Mouse (Mus musculus) hindbrain, embryonic 14.5 days (tissue): ENCODE measurements around the gene Rora. TPM values are rescaled to one million over a fixed set of nuclear protein-coding genes. Genes with fewer than 3 reads are reported as not detected.

Experiments
- ATAC-seq: fragments of 200-750 bp; cut with Nextera tagmentation; 2 replicates; pipeline ENCODE4 v1.8.0; 2017; ENCODE audit warnings: moderate number of reproducible peaks, mild to moderate bottlenecking, moderate TSS enrichment, moderate library complexity; ENCODE audit not compliant: low FRiP score
- DNase-seq: peaks from one replicate; pipeline ENCODE4 v3.0.0-alpha.2; 2015; ENCODE audit warnings: low spot score
- H3K27ac ChIP-seq: fragments of 300-500 bp; sonication (generic); 2 replicates; pipeline ENCODE4 v1.5.1; 2014; ENCODE audit warnings: mild to moderate bottlenecking, moderate library complexity
- H3K27me3 ChIP-seq: fragments of 300-500 bp; sonication (generic); 2 replicates; pipeline ENCODE4 v1.6.1; 2014; ENCODE audit warnings: mild to moderate bottlenecking, low read length, mixed read lengths; ENCODE audit not compliant: control insufficient read depth, insufficient read depth
- H3K36me3 ChIP-seq: fragments of 300-500 bp; sonication (generic); replicated peaks from 2 replicates; pipeline ENCODE4 v1.6.1; 2014; ENCODE audit not compliant: control insufficient read depth, insufficient read depth
- H3K4me1 ChIP-seq: fragments of 300-500 bp; sonication (generic); replicated peaks from 2 replicates; pipeline ENCODE4 v1.6.1; 2014; ENCODE audit warnings: antibody characterized with exemption, low read length, mixed read lengths; ENCODE audit not compliant: control insufficient read depth, insufficient read depth
- H3K4me2 ChIP-seq: fragments of 300-500 bp; sonication (generic); replicated peaks from 2 replicates; pipeline ENCODE4 v1.6.1; 2014; ENCODE audit warnings: mild to moderate bottlenecking, moderate library complexity
- H3K4me3 ChIP-seq: fragments of 300-500 bp; sonication (generic); replicated peaks from 2 replicates; pipeline ENCODE4 v1.5.1; 2014; ENCODE audit warnings: mild to moderate bottlenecking, low read length
- H3K9ac ChIP-seq: fragments of 300-500 bp; sonication (generic); 2 replicates; pipeline ENCODE4 v1.6.1; 2014
- H3K9me3 ChIP-seq: fragments of 300-500 bp; sonication (generic); 2 replicates; pipeline ENCODE4 v1.6.1; 2016; ENCODE audit warnings: low read length; ENCODE audit not compliant: control insufficient read depth
- WGBS: fragments of 180-500 bp; shearing (Covaris S2); extraction: QIAGEN DNeasy Blood & Tissue Kit; methylation state at CpG from one replicate; pipeline ENCODE4 v1.1.7; 2014; 5-methylcytosine and 5-hydroxymethylcytosine counted together
- polyA plus RNA-seq: library from polyadenylated mRNA; unstranded; fragments of >200 nt; fragmentation: Nextera tagmentation; extraction: Ambion mirVana; gene quantifications from 2 replicates; pipeline ENCODE4 v1.2.1, GENCODE M21; 2014

Rora gene
- polyA plus RNA-seq, 1 experiment from 2014 or later, result 22.0 TPM

- Histone ChIP-seq H3K36me3 (no peaks in the 10 kb centered on the region), H3K4me3 (no peak overlapping the region), H3K9me3 (no peaks in the 10 kb centered on the region), H3K27me3 (no peaks in the 10 kb centered on the region), H3K27ac (no peak overlapping the region), H3K4me1 (no peaks in the 10 kb centered on the region; the same call in 1 of the 2 replicates), H3K4me2 (no peak overlapping the region), H3K9ac (no peak overlapping the region)
- ATAC-seq (no peak), DNase-seq (no peak)
- 39% methylated on average over 10 of the region's 10 CpGs for WGBS
These were observed 483.8 kb downstream of the Rora start for GRCm38 (mm10) chr9:69137398-69137797.

- WGBS, result 58% methylated on average over 6 of the region's 6 CpGs
- DNase-seq (no peak), ATAC-seq (no peak)
- no peak overlapping the region for H3K4me3 ChIP-seq
- H3K27me3 ChIP-seq, result no peaks in the 10 kb centered on the region
- no peaks in the 10 kb centered on the region; the same call in 1 of the 2 replicates for H3K4me1 ChIP-seq
- no peak overlapping the region for H3K27ac ChIP-seq
- no peak overlapping the region for H3K9ac ChIP-seq
- H3K36me3 ChIP-seq, result no peaks in the 10 kb centered on the region
- no peak overlapping the region for H3K4me2 ChIP-seq
- no peaks in the 10 kb centered on the region for H3K9me3 ChIP-seq
These were observed 486.6 kb downstream of the Rora start for GRCm38 (mm10) chr9:69140144-69140543.

- Histone ChIP-seq H3K9me3 (no peaks in the 10 kb centered on the region; the same call in 1 of the 2 replicates), H3K4me3 (no peak overlapping the region), H3K4me1 (no peaks in the 10 kb centered on the region; the same call in 1 of the 2 replicates), H3K36me3 (no peaks in the 10 kb centered on the region), H3K4me2 (no peak overlapping the region), H3K9ac (no peak overlapping the region), H3K27ac (no peak overlapping the region), H3K27me3 (no peaks in the 10 kb centered on the region)
- 60% methylated on average over 4 of the region's 4 CpGs for WGBS
- ATAC-seq (no peak), DNase-seq (no peak)
These were observed 488.3 kb downstream of the Rora start for GRCm38 (mm10) chr9:69141859-69142258.

- ATAC-seq (no peak), DNase-seq (no peak)
- Histone ChIP-seq H3K27me3 (no peaks in the 10 kb centered on the region), H3K36me3 (no peaks in the 10 kb centered on the region), H3K9me3 (no peaks in the 10 kb centered on the region; the same call in 1 of the 2 replicates), H3K27ac (no peak overlapping the region), H3K4me2 (no peak overlapping the region), H3K4me3 (no peak overlapping the region), H3K4me1 (no peaks in the 10 kb centered on the region; the same call in 1 of the 2 replicates), H3K9ac (no peak overlapping the region)
- WGBS, result 90% methylated on average over 1 of the region's 1 CpGs
These were observed 493.4 kb downstream of the Rora start for GRCm38 (mm10) chr9:69146937-69147336.

- no peaks in the 10 kb centered on the region for H3K27me3 ChIP-seq
- no peak overlapping the region for H3K4me3 ChIP-seq
- H3K9ac ChIP-seq, result no peak overlapping the region
- H3K36me3 ChIP-seq, result no peaks in the 10 kb centered on the region
- no peaks in the 10 kb centered on the region; the same call in 1 of the 2 replicates for H3K9me3 ChIP-seq
- WGBS, result 46% methylated on average over 14 of the region's 14 CpGs
- H3K4me1 ChIP-seq, result no peaks in the 10 kb centered on the region; the same call in 1 of the 2 replicates
- no peak overlapping the region for H3K27ac ChIP-seq
- no peak overlapping the region for H3K4me2 ChIP-seq
- ATAC-seq, result no peak
- no peak for DNase-seq
These were observed 496.6 kb downstream of the Rora start for GRCm38 (mm10) chr9:69150224-69150623.

GRCm38 (mm10) chr9:69154684-69155083 is 501.1 kb downstream of the Rora start:
- ATAC-seq, result no peak
- no peak overlapping the region for H3K4me2 ChIP-seq
- no peaks in the 10 kb centered on the region for H3K36me3 ChIP-seq
- no peak for DNase-seq
- H3K27me3 ChIP-seq, result no peaks in the 10 kb centered on the region
- H3K9me3 ChIP-seq, result no peaks in the 10 kb centered on the region
- H3K27ac ChIP-seq, result no peak overlapping the region
- H3K4me3 ChIP-seq, result no peak overlapping the region
- WGBS, result 96% methylated on average over 5 of the region's 5 CpGs
- H3K4me1 ChIP-seq, result no peaks in the 10 kb centered on the region; the same call in 1 of the 2 replicates
- no peak overlapping the region for H3K9ac ChIP-seq

- 81% methylated on average over 8 of the region's 8 CpGs for WGBS
- Histone ChIP-seq H3K36me3 (no peaks in the 10 kb centered on the region), H3K4me1 (no peaks in the 10 kb centered on the region), H3K27ac (no peak overlapping the region), H3K27me3 (no peaks in the 10 kb centered on the region), H3K4me2 (no peak overlapping the region), H3K9me3 (no peaks in the 10 kb centered on the region), H3K9ac (no peak overlapping the region), H3K4me3 (no peak overlapping the region)
- ATAC-seq, result no peak
- no peak for DNase-seq
These were observed 502.4 kb downstream of the Rora start for GRCm38 (mm10) chr9:69155836-69156595.

GRCm38 (mm10) chr9:69160818-69161217 is 507.2 kb downstream of the Rora start:
- Histone ChIP-seq H3K27ac (no peak overlapping the region), H3K4me2 (no peak overlapping the region), H3K4me1 (no peaks in the 10 kb centered on the region), H3K36me3 (no peaks in the 10 kb centered on the region), H3K9me3 (no peaks in the 10 kb centered on the region), H3K4me3 (no peak overlapping the region), H3K9ac (no peak overlapping the region), H3K27me3 (no peaks in the 10 kb centered on the region)
- 87% methylated on average over 5 of the region's 5 CpGs for WGBS
- DNase-seq, result no peak
- no peak for ATAC-seq

- no peak overlapping the region for H3K27ac ChIP-seq
- WGBS, result 72% methylated on average over 7 of the region's 7 CpGs
These were observed 511.1 kb downstream of the Rora start for GRCm38 (mm10) chr9:69164653-69165052.

More at GRCm38 (mm10) chr9:69164653-69165052, 511.1 kb downstream of the Rora start:
- Histone ChIP-seq H3K4me3 (no peak overlapping the region), H3K36me3 (no peaks in the 10 kb centered on the region), H3K4me1 (no peaks in the 10 kb centered on the region), H3K27me3 (no peaks in the 10 kb centered on the region), H3K4me2 (no peak overlapping the region), H3K9me3 (no peaks in the 10 kb centered on the region), H3K9ac (no peak overlapping the region)
- ATAC-seq (no peak), DNase-seq (no peak)
